In genomic region chr3:90231507-90232333, GRCm38 (mm10) we compare ENCODE assay signal across 1 mouse cellular context.
TF ChIP-seq lines count a peak whose summit lies in the region.

Gene Jtb (plus strand): TSS chr3:90231597.

TF ChIP-seq in CH12.LX, 34 proteins besides CTCF, POLR2A, EP300 and RAD21 (continued from another document):
- TF ChIP-seq SIN3A (IDR thresholded peaks at IDR 0.05; ENCODE audit: low read length), result peak; percentile 90
- peak; percentile 95 for TF ChIP-seq NRF1 (IDR thresholded peaks at IDR 0.05; ENCODE audit: low read depth, low read length)
- TF ChIP-seq MYC (IDR thresholded peaks at IDR 0.05; ENCODE audit: low read depth, low read length), result peak; percentile 67
- TF ChIP-seq MEF2A (IDR thresholded peaks at IDR 0.05; ENCODE audit: borderline replicate concordance, low read depth, low read length), result peak; percentile 63
- no peak for TF ChIP-seq CHD1 (IDR thresholded peaks at IDR 0.05; ENCODE audit: low read depth, low read length)
- peak; percentile 77 for TF ChIP-seq MAX (IDR thresholded peaks at IDR 0.05; ENCODE audit: low read length)
- peak; percentile 99 for TF ChIP-seq BHLHE40 (IDR thresholded peaks at IDR 0.05; ENCODE audit: low read depth, low read length)
- TF ChIP-seq ZNF384 (IDR thresholded peaks at IDR 0.05; ENCODE audit: low read depth, low read length), result no peak
- TF ChIP-seq JUN (IDR thresholded peaks at IDR 0.05; ENCODE audit: insufficient read depth, low read depth, low read length), result no peak
- TF ChIP-seq RCOR1 (conservative IDR thresholded peaks at IDR 0.05; ENCODE audit: low read depth, low read length), result 0 out of 2 replicates have a peak, but pooled peaks have one; percentile 31
- no peak; the same call in none of the 2 replicates for TF ChIP-seq TBP (conservative IDR thresholded peaks at IDR 0.05; ENCODE audit: low read depth, low read length)
- no peak for TF ChIP-seq ZC3H11A (IDR thresholded peaks at IDR 0.05; ENCODE audit: low read depth, low read length)
- no peak for TF ChIP-seq PAX5 (IDR thresholded peaks at IDR 0.05; ENCODE audit: low read length)
- TF ChIP-seq HCFC1 (IDR thresholded peaks at IDR 0.05; ENCODE audit: low read depth, low read length), result peak; percentile 95
- peak; percentile 47 for TF ChIP-seq IRF4 (IDR thresholded peaks at IDR 0.05; ENCODE audit: low read depth, low read length)
- no peak for TF ChIP-seq JUND (conservative IDR thresholded peaks at IDR 0.05; ENCODE audit: low read depth, low read length)
- TF ChIP-seq USF1 (IDR thresholded peaks at IDR 0.05; ENCODE audit: low read depth, low read length), result peak; percentile 87
- 0 out of 2 replicates have a peak, but pooled peaks have one; percentile 8 for TF ChIP-seq MAFK (IDR thresholded peaks at IDR 0.05; ENCODE audit: insufficient replicate concordance, low read length)
- TF ChIP-seq POLR2AphosphoS2 (IDR thresholded peaks at IDR 0.05; ENCODE audit: low read depth, low read length), result peak; percentile 38; the same call in 1 of the 2 replicates
- TF ChIP-seq E2F4 (IDR thresholded peaks at IDR 0.05; ENCODE audit: insufficient replicate concordance, low read depth, low read length), result peak; percentile 62; the same call in 1 of the 2 replicates
